Mouse (Mus musculus) skeletal muscle tissue, adult 2 months (tissue): ENCODE measurements around the gene Stat3.

Experiments
- DNase-seq: peaks from one replicate; pipeline ENCODE4 v3.0.0-alpha.2; 2012; ENCODE audit warnings: low read depth, low spot score

Stat3 gene

GRCm38 (mm10) chr11:100855178-100855577 lies 84.2 kb downstream of the Stat3 start:
- DNase-seq = no peak

GRCm38 (mm10) chr11:100854268-100854667 lies 85.1 kb downstream of the Stat3 start:
- no peak for DNase-seq

- no peak for DNase-seq
These were observed 86.3 kb downstream of the Stat3 start for GRCm38 (mm10) chr11:100853018-100853417.

- no peak for DNase-seq
These were observed 87.3 kb downstream of the Stat3 start for GRCm38 (mm10) chr11:100852088-100852487.

GRCm38 (mm10) chr11:100850778-100851528 lies 88.4 kb downstream of the Stat3 start:
- peak; percentile 64 for DNase-seq

- no peak for DNase-seq
These were observed 89.1 kb downstream of the Stat3 start, which contains the start of gene Stat5b for GRCm38 (mm10) chr11:100850038-100850777. Stat5b (minus strand) TSS chr11:100850724.

GRCm38 (mm10) chr11:100849456-100850037 lies 89.8 kb downstream of the Stat3 start:
- no peak for DNase-seq

GRCm38 (mm10) chr11:100848789-100849379 lies 90.5 kb downstream of the Stat3 start:
- no peak for DNase-seq

- no peak for DNase-seq
These were observed 91.3 kb downstream of the Stat3 start for GRCm38 (mm10) chr11:100848080-100848479.

GRCm38 (mm10) chr11:100847572-100847971 lies 91.8 kb downstream of the Stat3 start:
- no peak for DNase-seq

GRCm38 (mm10) chr11:100845793-100846192 lies 93.5 kb downstream of the Stat3 start:
- peak; percentile 61 for DNase-seq

- DNase-seq = no peak
These were observed 95.2 kb downstream of the Stat3 start for GRCm38 (mm10) chr11:100844121-100844520.

- no peak for DNase-seq
These were observed 96.2 kb downstream of the Stat3 start for GRCm38 (mm10) chr11:100843070-100843669.

GRCm38 (mm10) chr11:100842025-100842424 lies 97.3 kb downstream of the Stat3 start:
- no peak for DNase-seq

GRCm38 (mm10) chr11:100840866-100841265 lies 98.5 kb downstream of the Stat3 start:
- DNase-seq = no peak

GRCm38 (mm10) chr11:100839523-100839922 lies 99.8 kb downstream of the Stat3 start:
- no peak for DNase-seq

GRCm38 (mm10) chr11:100838894-100839293 lies 100.4 kb downstream of the Stat3 start:
- no peak for DNase-seq

GRCm38 (mm10) chr11:100836923-100837702 lies 102.2 kb downstream of the Stat3 start:
- DNase-seq = no peak
